Mouse (Mus musculus): Measurements from ENCODE around the gene Lrig2.
A peak's percentile ranks its signal among the peaks of the same experiment; 100 is the strongest.

Gene Lrig2

GRCm38 (mm10) chr3:104511538-104512423 lies at the start of gene Lrig2:
Gene Lrig2 (minus strand): TSS chr3:104511918.
- DNase-seq (ENCODE audit: low spot score), result peak; percentile 97

- no peak for DNase-seq (ENCODE audit: low spot score)
Measured at GRCm38 (mm10) chr3:104556624-104557023, 44.9 kb upstream of the Lrig2 start.

GRCm38 (mm10) chr3:104550594-104550993 lies 38.9 kb upstream of the Lrig2 start:
- no peak for DNase-seq (ENCODE audit: low spot score)

- DNase-seq (ENCODE audit: low spot score), result no peak
Measured at GRCm38 (mm10) chr3:104548367-104549087, 36.8 kb upstream of the Lrig2 start.

- DNase-seq (ENCODE audit: low spot score), result no peak
Measured at GRCm38 (mm10) chr3:104543825-104544224, 32.1 kb upstream of the Lrig2 start.

GRCm38 (mm10) chr3:104542065-104542429 lies 30.3 kb upstream of the Lrig2 start:
- DNase-seq (ENCODE audit: low spot score), result no peak

- peak; percentile 20 for DNase-seq (ENCODE audit: low spot score)
Measured at GRCm38 (mm10) chr3:104541139-104542064, 29.7 kb upstream of the Lrig2 start.

- no peak for DNase-seq (ENCODE audit: low spot score)
Measured at GRCm38 (mm10) chr3:104540480-104541138, 28.9 kb upstream of the Lrig2 start.

GRCm38 (mm10) chr3:104533223-104533622 lies 21.5 kb upstream of the Lrig2 start:
- DNase-seq (ENCODE audit: low spot score), result no peak

GRCm38 (mm10) chr3:104526115-104526882 lies 14.6 kb upstream of the Lrig2 start:
- no peak for DNase-seq (ENCODE audit: low spot score)

- no peak for DNase-seq (ENCODE audit: low spot score)
Measured at GRCm38 (mm10) chr3:104525516-104525915, 13.8 kb upstream of the Lrig2 start.

GRCm38 (mm10) chr3:104525029-104525428 lies 13.3 kb upstream of the Lrig2 start:
- no peak for DNase-seq (ENCODE audit: low spot score)

- no peak for DNase-seq (ENCODE audit: low spot score)
Measured at GRCm38 (mm10) chr3:104523333-104523871, 11.7 kb upstream of the Lrig2 start.

- DNase-seq (ENCODE audit: low spot score), result no peak
Measured at GRCm38 (mm10) chr3:104521341-104521924, 9.7 kb upstream of the Lrig2 start.

GRCm38 (mm10) chr3:104520471-104520870 lies 8.8 kb upstream of the Lrig2 start:
- DNase-seq (ENCODE audit: low spot score), result no peak

- no peak for DNase-seq (ENCODE audit: low spot score)
Measured at GRCm38 (mm10) chr3:104518931-104519330, 7.2 kb upstream of the Lrig2 start.

GRCm38 (mm10) chr3:104518411-104518810 lies 6.7 kb upstream of the Lrig2 start:
- no peak for DNase-seq (ENCODE audit: low spot score)

- DNase-seq (ENCODE audit: low spot score), result no peak
Measured at GRCm38 (mm10) chr3:104517161-104517560, 5.4 kb upstream of the Lrig2 start.

GRCm38 (mm10) chr3:104514510-104514909 lies 2.8 kb upstream of the Lrig2 start:
- DNase-seq (ENCODE audit: low spot score), result no peak

GRCm38 (mm10) chr3:104512424-104512748 lies 668 bp upstream of the Lrig2 start:
- no peak for DNase-seq (ENCODE audit: low spot score)

All from ovary, adult 18-20 months (tissue).